Mouse (Mus musculus) mammary gland, adult 2 months (tissue): ENCODE results near the gene Cyp2g1. TPM values are rescaled to one million over a fixed set of nuclear protein-coding genes. Genes with fewer than 3 reads are reported as not detected.

Experiments
- polyA plus RNA-seq: library from polyadenylated mRNA; depleted of rRNA; stranded (reverse); fragments of >200 nt; gene quantifications from 2 replicates; pipeline ENCODE4 v1.2.3, GENCODE M21; 2012; ENCODE audit warnings: low replicate concordance; rRNA removed

Cyp2g1 gene
- polyA plus RNA-seq = 6.1 TPM in 1 of 2 replicates, not detected in the other

DNA sequence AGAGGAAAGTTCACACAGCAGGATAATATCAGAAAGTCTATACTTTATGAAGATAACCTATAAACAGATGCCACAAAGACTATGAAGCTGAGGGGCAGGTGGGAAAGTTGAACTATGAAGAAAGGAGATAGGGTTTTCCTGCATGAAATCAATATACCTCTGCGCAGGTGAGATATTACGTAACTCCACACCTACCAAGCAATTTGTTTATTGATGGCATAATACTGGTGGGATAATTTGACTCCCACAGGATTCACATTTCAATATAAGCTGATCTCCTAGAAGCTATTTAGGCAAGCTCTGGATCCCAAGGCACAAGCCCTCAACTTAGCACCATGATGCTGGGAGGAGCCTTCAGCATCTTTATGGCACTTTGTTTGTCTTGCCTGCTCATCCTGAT lies at the start of gene Cyp2g1:
TSS of gene Cyp2g1 (plus strand) at position 301 of the 400 bp plus-strand sequence.

DNA sequence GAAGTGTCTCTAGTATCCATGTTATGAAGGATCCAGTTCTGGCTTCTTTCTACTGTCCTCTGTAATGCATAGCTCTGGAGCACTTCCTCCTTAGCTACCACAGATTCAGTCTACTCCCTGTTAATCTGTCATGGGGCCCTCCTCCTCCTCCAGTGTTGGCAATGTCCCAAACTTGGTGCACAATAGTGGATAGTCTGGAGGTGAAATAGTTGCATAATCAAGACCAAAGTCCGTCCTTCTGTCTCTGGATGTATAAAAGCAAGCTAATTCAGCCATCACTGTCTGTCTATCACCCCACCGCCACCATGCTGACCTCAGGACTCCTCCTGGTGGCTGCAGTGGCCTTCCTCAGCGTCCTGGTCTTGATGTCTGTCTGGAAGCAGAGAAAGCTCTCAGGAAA lies 26.4 kb downstream of the Cyp2g1 start, which contains the start of gene Cyp2a5:
TSS of gene Cyp2a5 (plus strand) at position 247 of the 400 bp plus-strand sequence.

Other genes starting within 250 kb of the Cyp2g1 start
- gene Vmn1r185, start 190.4 kb upstream of the Cyp2g1 start, polyA plus RNA-seq = not detected in 2 replicates
- 0.11 TPM in 1 of 2 replicates, not detected in the other for gene Cyp2b23, start 122.5 kb upstream of the Cyp2g1 start, polyA plus RNA-seq
- 0.10 and 7.0 TPM in 2 replicates for gene Cyp2b19, start 51.8 kb upstream of the Cyp2g1 start, polyA plus RNA-seq
- gene Cyp2a5, start 26.4 kb downstream of the Cyp2g1 start, polyA plus RNA-seq = 0.10 and 2.1 TPM in 2 replicates
- gene Cyp2a22, start 130.5 kb downstream of the Cyp2g1 start, polyA plus RNA-seq = not detected in 2 replicates
- 1.7 TPM in 1 of 2 replicates, not detected in the other for gene Cyp2a12, start 220.2 kb downstream of the Cyp2g1 start, polyA plus RNA-seq